Mouse (Mus musculus) hindbrain, embryonic 16.5 days (tissue): ENCODE data around the gene Themis2. TPM values are rescaled to one million over a fixed set of nuclear protein-coding genes. Genes with fewer than 3 reads are reported as not detected.
"Not testable (repeated sequence)": the region's sequence is repeated elsewhere in the genome, so short reads cannot be mapped to it uniquely, and the experiment has no call there.

ENCODE experiments used
- ATAC-seq: fragments of 200-750 bp; cut with Nextera tagmentation; 2 replicates; pipeline ENCODE4 v1.8.0; 2017; ENCODE audit warnings: moderate TSS enrichment, moderate library complexity
- H3K27ac ChIP-seq: fragments of 300-500 bp; sonication (generic); 2 replicates; pipeline ENCODE4 v1.5.1; 2014; ENCODE audit warnings: low read depth, mild to moderate bottlenecking, control low read depth, low read length, moderate library complexity
- H3K27me3 ChIP-seq: fragments of 300-500 bp; sonication (generic); replicated peaks from 2 replicates; pipeline ENCODE4 v1.6.1; 2014; ENCODE audit warnings: low read length; ENCODE audit not compliant: control insufficient read depth, insufficient read depth
- H3K36me3 ChIP-seq: fragments of 300-500 bp; sonication (generic); 2 replicates; pipeline ENCODE4 v1.6.1; 2014; ENCODE audit warnings: mild to moderate bottlenecking, low read length, moderate library complexity, mixed read lengths; ENCODE audit not compliant: control insufficient read depth, insufficient read depth
- H3K4me1 ChIP-seq: fragments of 300-500 bp; sonication (generic); 2 replicates; pipeline ENCODE4 v1.6.1; 2014; ENCODE audit warnings: low read depth, low read length; ENCODE audit not compliant: control insufficient read depth, insufficient read depth
- H3K4me2 ChIP-seq: fragments of 300-500 bp; sonication (generic); 2 replicates; pipeline ENCODE4 v1.6.1; 2014; ENCODE audit warnings: mild to moderate bottlenecking, low read length, control low read depth, moderate library complexity
- H3K4me3 ChIP-seq: fragments of 300-500 bp; sonication (generic); 2 replicates; pipeline ENCODE4 v1.5.1; 2014; ENCODE audit warnings: mild to moderate bottlenecking, low read length, control low read depth, moderate library complexity
- H3K9ac ChIP-seq: fragments of 300-500 bp; sonication (generic); 2 replicates; pipeline ENCODE4 v1.6.1; 2014; ENCODE audit warnings: low read depth, mild to moderate bottlenecking, control low read depth, low read length, moderate library complexity
- H3K9me3 ChIP-seq: fragments of 300-500 bp; sonication (generic); 2 replicates; pipeline ENCODE4 v1.6.1; 2014; ENCODE audit warnings: mild to moderate bottlenecking, low read length, moderate library complexity; ENCODE audit not compliant: control insufficient read depth
- WGBS: fragments of 180-500 bp; shearing (Covaris S2); extraction: QIAGEN DNeasy Blood & Tissue Kit; methylation state at CpG from one replicate; pipeline ENCODE4 v1.1.7; 2014; 5-methylcytosine and 5-hydroxymethylcytosine counted together
- polyA plus RNA-seq: library from polyadenylated mRNA; unstranded; fragments of >200 nt; fragmentation: Nextera tagmentation; extraction: Ambion mirVana; gene quantifications from 2 replicates; pipeline ENCODE4 v1.2.1, GENCODE M21; 2015

The Themis2 gene
- polyA plus RNA-seq, 1 experiment from 2014 or later = 0.36 TPM

GRCm38 (mm10) chr4:132793322-132794004 is 2.7 kb downstream of the Themis2 start:
- not testable (repeated sequence) for H3K4me3 ChIP-seq, ATAC-seq, H3K4me2 ChIP-seq, H3K9me3 ChIP-seq, H3K27ac ChIP-seq, H3K36me3 ChIP-seq, H3K9ac ChIP-seq, H3K4me1 ChIP-seq
- H3K27me3 ChIP-seq = peaks cover 14% of the 10 kb centered on the region
- 84% methylated on average over 8 of the region's 9 CpGs for WGBS

GRCm38 (mm10) chr4:132789731-132790130 is 6.5 kb downstream of the Themis2 start:
- Histone ChIP-seq H3K9ac (no peak overlapping the region), H3K27me3 (peaks cover 3% of the 10 kb centered on the region), H3K4me3 (no peak overlapping the region), H3K4me2 (no peak overlapping the region), H3K9me3 (no peaks in the 10 kb centered on the region), H3K36me3 (no peaks in the 10 kb centered on the region), H3K27ac (no peak overlapping the region), H3K4me1 (no peaks in the 10 kb centered on the region)
- 87% methylated on average over 8 of the region's 8 CpGs for WGBS
- no peak for ATAC-seq

- ATAC-seq = no peak
- Histone ChIP-seq H3K36me3 (no peaks in the 10 kb centered on the region), H3K4me2 (no peak overlapping the region), H3K9ac (no peak overlapping the region), H3K9me3 (no peaks in the 10 kb centered on the region), H3K27ac (no peak overlapping the region), H3K4me1 (no peaks in the 10 kb centered on the region), H3K4me3 (no peak overlapping the region), H3K27me3 (no peaks in the 10 kb centered on the region)
- WGBS = 92% methylated on average over 13 of the region's 13 CpGs
Measured at GRCm38 (mm10) chr4:132785228-132785627, 11.0 kb downstream of the Themis2 start.

GRCm38 (mm10) chr4:132783732-132784131 is 12.5 kb downstream of the Themis2 start:
- H3K4me1 ChIP-seq = no peaks in the 10 kb centered on the region

GRCm38 (mm10) chr4:132780288-132780687 is 15.9 kb downstream of the Themis2 start:
- Histone ChIP-seq H3K4me2 (no peak overlapping the region), H3K9me3 (no peaks in the 10 kb centered on the region), H3K36me3 (peaks cover 25% of the 10 kb centered on the region), H3K27ac (no peak overlapping the region), H3K9ac (no peak overlapping the region), H3K27me3 (no peaks in the 10 kb centered on the region), H3K4me1 (no peaks in the 10 kb centered on the region), H3K4me3 (no peak overlapping the region)
- 94% methylated on average over 4 of the region's 4 CpGs for WGBS
- ATAC-seq = no peak

More at GRCm38 (mm10) chr4:132783732-132784131, 12.5 kb downstream of the Themis2 start:
- Histone ChIP-seq H3K9me3 (no peaks in the 10 kb centered on the region), H3K9ac (no peak overlapping the region), H3K27me3 (no peaks in the 10 kb centered on the region), H3K36me3 (peaks cover 4% of the 10 kb centered on the region; the same call in 1 of the 2 replicates), H3K27ac (no peak overlapping the region), H3K4me2 (no peak overlapping the region), H3K4me3 (no peak overlapping the region)
- WGBS = 90% methylated on average over 2 of the region's 2 CpGs
- no peak for ATAC-seq

GRCm38 (mm10) chr4:132778562-132779201 is 17.5 kb downstream of the Themis2 start:
- Histone ChIP-seq H3K9ac (no peak overlapping the region), H3K27me3 (no peaks in the 10 kb centered on the region), H3K9me3 (no peaks in the 10 kb centered on the region), H3K4me1 (no peaks in the 10 kb centered on the region), H3K36me3 (peaks cover 31% of the 10 kb centered on the region), H3K4me2 (no peak overlapping the region), H3K4me3 (no peak overlapping the region), H3K27ac (no peak overlapping the region)
- WGBS = 88% methylated on average over 6 of the region's 6 CpGs
- ATAC-seq = no peak

- Histone ChIP-seq H3K4me3 (no peak overlapping the region), H3K4me1 (no peaks in the 10 kb centered on the region), H3K9me3 (no peaks in the 10 kb centered on the region), H3K27ac (no peak overlapping the region), H3K36me3 (peaks cover 39% of the 10 kb centered on the region), H3K27me3 (no peaks in the 10 kb centered on the region), H3K4me2 (no peak overlapping the region), H3K9ac (no peak overlapping the region)
- 92% methylated on average over 5 of the region's 5 CpGs for WGBS
- no peak for ATAC-seq
Measured at GRCm38 (mm10) chr4:132776764-132777163, 19.4 kb downstream of the Themis2 start.

GRCm38 (mm10) chr4:132774905-132775304 is 21.3 kb downstream of the Themis2 start:
- Histone ChIP-seq H3K9ac (no peak overlapping the region), H3K27ac (no peak overlapping the region), H3K27me3 (no peaks in the 10 kb centered on the region), H3K4me3 (no peak overlapping the region), H3K4me1 (no peaks in the 10 kb centered on the region), H3K4me2 (no peak overlapping the region), H3K9me3 (no peaks in the 10 kb centered on the region), H3K36me3 (peaks cover 39% of the 10 kb centered on the region)
- WGBS = 91% methylated on average over 3 of the region's 3 CpGs
- ATAC-seq = no peak

- Histone ChIP-seq H3K9me3 (no peaks in the 10 kb centered on the region), H3K36me3 (peaks cover 23% of the 10 kb centered on the region), H3K4me2 (no peak overlapping the region), H3K4me1 (peaks cover 7% of the 10 kb centered on the region), H3K27me3 (no peaks in the 10 kb centered on the region), H3K9ac (no peak overlapping the region), H3K4me3 (no peak overlapping the region), H3K27ac (no peak overlapping the region)
- 92% methylated on average over 9 of the region's 9 CpGs for WGBS
- no peak for ATAC-seq
Measured at GRCm38 (mm10) chr4:132771776-132772175, 24.4 kb downstream of the Themis2 start.
